Mouse (Mus musculus): Measurements from ENCODE around the gene Adora3.

Adora3 gene

DNA sequence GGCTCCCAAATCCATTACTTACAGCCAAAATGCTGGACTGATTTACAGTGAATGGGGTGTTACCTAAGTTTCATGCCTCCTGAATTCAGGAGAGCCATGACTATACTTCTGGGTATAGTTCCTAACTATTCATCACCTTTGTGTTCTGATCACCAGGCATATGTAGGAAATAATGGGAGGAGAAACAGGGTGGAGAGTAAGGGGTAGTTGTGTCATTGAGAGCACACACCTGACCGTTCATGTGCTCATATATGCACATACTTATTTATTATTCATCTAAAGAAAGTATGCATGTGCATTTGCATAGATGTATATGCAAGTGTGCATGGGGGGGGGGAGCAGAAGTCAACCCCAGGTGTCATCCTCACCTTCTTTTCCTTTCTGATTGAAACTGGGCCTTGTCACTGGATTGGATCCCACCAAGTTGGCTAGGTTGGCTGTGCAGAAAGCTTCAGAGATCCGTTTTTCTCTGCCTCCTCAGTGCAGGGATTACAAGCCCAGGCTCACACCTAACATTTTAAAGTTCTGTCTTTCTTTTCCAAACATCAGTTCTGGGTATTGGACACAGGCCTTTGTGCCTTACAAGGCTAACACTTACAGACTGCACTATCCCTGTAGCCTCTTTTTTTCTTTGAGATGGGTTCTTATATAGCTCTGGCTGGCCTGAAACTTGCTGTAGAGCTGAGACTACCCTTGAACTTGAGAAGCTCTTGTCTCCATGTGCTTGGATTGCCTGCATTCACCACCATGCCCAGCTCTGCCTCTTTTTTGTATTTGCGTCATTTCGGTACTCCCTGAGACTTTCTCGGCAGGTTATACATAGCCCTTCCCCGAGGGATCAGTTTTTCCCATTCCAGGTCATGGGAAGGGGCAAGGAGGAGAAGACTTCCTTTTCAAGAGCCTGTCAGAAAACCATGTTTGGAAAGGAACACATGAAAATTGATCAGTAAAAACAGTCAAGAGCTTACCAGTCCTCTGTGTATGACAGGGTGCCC is 3.1 kb downstream of the Adora3 start:
- DNase-seq (ENCODE audit: low read depth, low spot score), result no peak

DNA sequence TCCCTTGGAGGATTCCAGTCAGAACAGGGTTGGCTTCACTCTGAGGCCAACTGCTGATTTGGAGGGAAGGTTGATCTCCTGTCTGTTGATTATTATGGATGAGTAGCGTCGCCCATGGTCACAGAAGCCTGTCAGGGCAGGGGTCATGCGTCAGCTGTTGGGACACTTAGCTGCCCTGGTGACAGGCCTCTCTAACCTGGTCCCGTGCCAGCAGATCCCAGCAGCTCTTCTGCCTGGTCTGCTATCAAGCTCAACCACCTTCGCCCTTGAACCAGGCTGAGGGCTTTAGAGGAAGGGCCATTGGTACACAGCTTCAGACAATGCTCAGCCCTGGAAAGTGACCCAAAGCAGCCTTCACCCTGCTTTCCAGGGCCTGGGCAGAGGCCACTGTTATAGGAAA is 5.4 kb downstream of the Adora3 start:
- no peak for DNase-seq (ENCODE audit: low read depth, low spot score)

DNA sequence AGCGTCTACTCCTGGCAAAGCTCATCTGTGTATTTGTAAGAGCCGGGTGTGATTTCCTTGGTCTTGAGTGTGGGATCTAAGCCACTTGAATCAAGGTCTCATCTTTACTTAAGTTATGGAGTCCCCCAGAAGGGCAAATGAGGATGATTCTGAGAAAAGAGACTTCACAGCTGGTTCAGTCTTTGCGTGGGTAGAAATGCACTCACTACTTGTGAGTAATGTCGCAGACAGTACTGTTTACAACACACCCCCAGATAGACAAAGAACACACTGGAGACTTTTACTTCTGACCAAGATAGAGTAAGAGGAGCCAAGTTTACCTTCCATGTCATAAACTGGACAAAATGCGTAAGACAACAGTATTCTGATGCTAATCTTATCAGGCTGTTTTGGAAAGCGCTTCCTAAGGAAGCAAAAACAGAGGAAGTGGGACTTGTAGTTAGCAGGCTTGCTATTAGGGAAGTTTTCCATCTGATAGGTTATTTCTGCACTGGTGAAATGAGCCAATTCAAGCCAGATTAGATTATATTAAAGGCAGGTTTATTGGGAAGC is 6.7 kb downstream of the Adora3 start:
- no peak for DNase-seq (ENCODE audit: low read depth, low spot score)

DNA sequence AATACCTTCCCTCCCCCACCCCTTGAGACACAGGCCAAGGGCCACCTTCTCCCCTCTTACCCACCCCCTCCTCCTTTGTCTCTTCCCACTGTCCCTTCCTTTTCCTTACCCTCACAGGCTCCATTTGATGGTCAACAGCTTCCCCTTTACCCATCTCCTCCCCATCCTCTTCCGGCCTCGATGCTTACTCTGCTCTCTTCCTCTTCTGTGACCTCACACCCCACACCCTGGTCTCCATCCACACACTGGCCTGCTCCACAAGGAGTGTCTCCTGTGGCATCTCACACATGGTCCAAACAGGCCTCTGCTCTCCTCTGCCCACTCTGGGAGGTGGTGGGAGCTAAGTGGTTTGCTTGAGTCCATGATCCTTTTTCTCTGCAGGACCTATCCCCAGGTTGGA is 7.3 kb downstream of the Adora3 start:
- no peak for DNase-seq (ENCODE audit: low read depth, low spot score)

DNA sequence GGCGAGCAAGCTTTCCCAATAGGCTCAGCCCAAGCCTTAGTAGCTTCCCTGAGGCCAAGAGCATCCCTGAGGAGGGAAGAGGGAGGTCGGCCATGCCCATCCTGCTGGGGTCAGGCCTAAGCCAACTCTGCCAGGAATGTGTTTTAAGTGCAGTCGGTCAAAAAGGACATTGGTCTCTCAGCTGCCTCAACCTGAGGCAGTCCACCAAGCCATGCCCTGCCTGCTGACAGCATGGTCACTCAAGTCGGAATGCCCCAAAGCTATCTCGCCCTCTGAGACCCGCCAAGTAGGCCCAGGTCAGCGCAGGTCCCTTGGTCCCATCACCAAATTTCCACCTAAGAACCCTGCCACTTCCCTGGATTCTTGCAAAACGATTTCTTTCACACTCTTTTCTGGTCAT is 8.1 kb downstream of the Adora3 start:
- DNase-seq (ENCODE audit: low read depth, low spot score), result no peak

DNA sequence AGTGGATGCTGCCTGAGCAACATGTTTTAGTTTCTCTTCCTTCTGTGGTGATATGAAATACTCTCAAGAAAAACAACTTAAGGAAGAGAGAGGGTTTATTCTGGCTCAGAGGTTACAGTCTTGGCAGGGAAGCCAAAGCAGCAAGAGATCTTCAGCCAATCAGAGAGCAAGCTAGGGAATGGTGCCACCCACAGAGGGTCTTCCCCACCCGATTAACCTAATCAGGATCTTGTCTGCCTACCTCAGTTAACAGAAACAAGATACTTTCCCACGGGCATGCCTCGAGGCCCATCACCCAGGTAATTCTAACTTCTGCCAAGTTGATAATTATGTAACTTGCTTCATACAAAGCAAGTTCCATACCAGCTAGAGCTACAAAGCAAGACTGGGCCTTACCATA is 9.8 kb downstream of the Adora3 start:
- no peak for DNase-seq (ENCODE audit: low read depth, low spot score)

DNA sequence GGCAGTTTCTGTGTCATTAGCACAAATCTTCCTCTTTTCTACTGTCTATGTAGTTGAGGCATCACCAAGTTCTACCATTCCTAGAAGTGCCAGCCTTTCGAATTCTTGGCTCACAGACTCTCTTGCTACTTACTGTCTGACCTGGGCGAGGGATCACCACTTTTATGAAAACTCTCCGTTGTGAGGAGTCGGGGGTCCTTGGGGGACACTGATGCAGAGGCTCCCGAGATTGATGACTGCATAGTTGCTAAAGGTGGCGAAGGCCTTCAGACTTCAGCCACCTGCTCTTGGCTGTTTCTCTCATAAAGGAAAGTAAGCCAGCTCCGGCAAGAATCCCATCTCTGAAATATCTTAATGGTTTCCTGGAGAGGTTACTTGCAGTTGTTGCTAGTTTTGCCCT is 11.4 kb downstream of the Adora3 start:
- no peak for DNase-seq (ENCODE audit: low read depth, low spot score)

DNA sequence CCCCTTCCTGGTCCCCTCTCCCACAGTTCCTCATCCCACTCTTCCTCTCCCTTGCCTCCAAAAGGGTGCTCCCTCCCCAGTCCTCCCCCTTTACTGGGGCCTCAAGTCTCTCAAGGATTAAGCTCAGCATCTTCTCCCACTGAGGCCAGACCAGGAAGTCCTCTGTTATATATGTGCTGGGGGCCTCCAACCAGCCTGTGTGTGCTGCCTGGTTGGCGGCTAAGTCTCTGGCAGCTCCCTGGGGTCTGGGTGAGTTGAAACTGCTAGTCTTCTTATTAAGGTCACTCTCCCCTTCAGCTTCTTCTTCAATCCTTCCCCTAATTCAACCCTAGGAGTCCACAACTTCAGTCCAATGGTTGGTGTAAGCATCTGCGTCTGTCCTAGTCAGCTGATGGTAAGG is 12.5 kb downstream of the Adora3 start:
- no peak for DNase-seq (ENCODE audit: low read depth, low spot score)

GRCm38 (mm10) chr3:105888961-105889360 is 18.3 kb downstream of the Adora3 start:
- DNase-seq (ENCODE audit: low read depth, low spot score), result no peak

GRCm38 (mm10) chr3:105890220-105890619 is 19.6 kb downstream of the Adora3 start:
- no peak for DNase-seq (ENCODE audit: low read depth, low spot score)

DNA sequence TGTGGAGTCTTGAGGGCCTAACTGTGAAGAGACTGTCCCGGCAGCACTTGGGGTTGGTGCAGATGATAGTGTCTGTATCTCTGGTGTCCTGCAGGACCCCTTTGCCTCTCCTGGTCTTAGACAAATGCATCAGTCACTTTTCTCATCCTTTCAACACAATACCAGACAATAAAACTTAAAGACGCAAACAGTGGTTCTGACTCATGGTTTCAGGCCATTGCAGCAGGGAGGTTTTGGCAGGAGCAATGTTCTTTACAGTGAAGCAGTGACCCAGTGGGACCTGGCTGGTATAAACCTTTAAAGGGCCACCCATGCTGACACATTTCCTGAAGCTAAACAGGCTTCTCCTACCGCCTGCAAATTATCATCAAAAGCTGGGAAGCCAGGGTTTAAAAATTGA is 20.5 kb downstream of the Adora3 start:
- no peak for DNase-seq (ENCODE audit: low read depth, low spot score)

- no peak for DNase-seq (ENCODE audit: low read depth, low spot score)
Measured at GRCm38 (mm10) chr3:105891760-105892571, 21.3 kb downstream of the Adora3 start.

DNA sequence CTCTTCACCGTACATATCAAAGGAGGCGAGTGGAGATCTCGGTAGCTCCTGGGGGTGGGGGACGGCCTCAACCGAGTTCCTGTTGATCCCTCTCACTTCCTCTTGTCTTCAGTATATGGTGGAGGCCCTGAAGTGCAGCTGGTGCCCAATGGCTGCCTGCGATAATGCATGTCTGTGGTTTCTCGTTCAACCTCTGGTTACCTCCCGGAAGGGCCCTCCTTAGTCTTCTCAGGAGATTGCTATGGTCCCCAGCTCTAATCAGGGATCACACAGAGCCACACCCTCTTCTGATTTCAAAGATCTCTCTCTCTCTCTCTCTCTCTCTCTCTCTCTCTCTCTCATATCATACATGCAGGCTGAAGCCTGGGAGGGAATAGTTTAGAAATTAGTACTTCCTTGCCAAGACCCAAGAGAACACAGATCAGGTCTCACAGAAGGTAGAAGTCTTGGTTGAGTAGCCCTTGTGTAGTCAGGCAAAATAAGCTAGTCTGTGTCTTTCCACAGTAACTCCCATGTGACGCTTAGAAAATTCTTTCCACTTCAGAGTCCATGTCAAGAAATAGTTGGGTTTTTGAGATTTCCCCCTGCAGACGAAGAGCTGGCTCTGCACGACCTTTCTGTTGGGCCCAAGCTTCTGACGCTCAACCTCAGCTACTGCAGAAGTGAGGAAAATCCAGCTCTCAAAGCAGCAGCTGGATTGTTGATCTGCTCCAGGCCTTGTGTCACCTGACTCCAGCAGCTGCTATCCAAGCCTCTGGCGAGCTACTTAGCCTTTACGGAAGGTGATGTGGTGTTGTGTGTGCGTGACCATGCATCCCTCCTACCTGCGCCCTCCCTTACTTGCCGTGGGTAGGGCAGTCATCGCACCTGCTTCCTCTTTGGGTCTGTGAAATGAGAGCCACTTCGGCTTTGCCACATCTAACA is 22.2 kb downstream of the Adora3 start:
- no peak for DNase-seq (ENCODE audit: low read depth, low spot score)

DNA sequence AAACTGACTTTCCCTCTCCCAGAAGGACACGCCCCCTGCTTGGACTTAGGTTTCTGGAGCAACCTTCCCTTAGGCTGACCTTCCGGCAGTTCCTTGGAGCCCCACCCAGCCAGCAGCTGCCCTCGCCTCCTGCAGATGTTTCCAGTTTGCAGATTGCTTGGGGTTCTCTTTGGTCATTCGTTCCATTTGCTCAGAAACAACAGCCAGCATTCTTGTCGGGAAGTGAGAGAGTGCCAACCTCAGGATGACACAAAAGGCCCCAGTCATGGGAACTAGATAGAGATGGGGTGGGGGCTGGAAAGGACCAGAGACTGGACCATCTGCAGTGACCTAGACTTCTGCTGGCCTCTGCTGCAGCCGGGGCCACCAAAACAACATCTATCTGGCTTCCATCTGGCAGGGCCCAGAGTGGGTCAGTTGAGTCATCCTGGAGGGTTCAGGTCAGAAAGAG is 23.3 kb downstream of the Adora3 start:
- no peak for DNase-seq (ENCODE audit: low read depth, low spot score)

GRCm38 (mm10) chr3:105894601-105895592 is 24.2 kb downstream of the Adora3 start:
- DNase-seq (ENCODE audit: low read depth, low spot score), result no peak

DNA sequence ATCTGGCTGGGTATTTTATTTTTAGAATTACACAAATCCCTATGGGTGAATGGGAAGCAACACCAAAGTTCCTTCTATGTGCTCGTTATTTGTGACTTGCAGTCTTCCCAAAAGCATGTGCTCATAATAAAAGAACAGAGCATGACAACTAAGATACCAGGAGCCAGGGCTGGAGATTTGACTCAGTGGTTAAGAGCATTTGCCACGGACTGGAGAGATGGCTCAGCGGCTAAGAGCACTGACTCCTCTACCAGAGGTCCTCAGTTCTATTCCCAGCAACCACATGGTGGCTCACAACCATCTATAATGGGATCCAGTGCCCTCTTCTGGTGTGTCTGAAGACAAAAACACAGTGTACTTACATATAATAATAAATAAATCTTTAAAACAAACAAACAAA is 26.2 kb downstream of the Adora3 start:
- no peak for DNase-seq (ENCODE audit: low read depth, low spot score)

DNA sequence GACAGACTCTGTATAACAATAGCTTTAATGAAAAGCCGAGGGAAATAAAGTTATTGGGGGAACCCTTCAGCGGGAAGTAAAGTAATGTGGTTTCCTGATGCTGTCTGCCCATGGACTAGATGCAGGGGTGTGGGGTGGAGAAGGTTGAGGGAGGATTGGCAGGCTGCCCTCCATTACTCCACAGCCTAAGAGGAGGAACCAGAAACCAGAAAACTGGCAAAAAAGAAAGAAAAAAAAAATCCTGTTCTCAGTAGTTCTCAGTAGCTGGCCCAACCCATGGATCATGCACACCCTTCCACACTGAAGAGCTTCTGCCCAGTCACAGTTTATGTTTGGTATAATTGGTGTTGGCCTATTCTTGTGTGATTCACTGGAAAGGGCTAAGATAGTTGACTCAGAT is 27.7 kb downstream of the Adora3 start:
- no peak for DNase-seq (ENCODE audit: low read depth, low spot score)

- no peak for DNase-seq (ENCODE audit: low read depth, low spot score)
Measured at GRCm38 (mm10) chr3:105898861-105899260, 28.2 kb downstream of the Adora3 start.

DNA sequence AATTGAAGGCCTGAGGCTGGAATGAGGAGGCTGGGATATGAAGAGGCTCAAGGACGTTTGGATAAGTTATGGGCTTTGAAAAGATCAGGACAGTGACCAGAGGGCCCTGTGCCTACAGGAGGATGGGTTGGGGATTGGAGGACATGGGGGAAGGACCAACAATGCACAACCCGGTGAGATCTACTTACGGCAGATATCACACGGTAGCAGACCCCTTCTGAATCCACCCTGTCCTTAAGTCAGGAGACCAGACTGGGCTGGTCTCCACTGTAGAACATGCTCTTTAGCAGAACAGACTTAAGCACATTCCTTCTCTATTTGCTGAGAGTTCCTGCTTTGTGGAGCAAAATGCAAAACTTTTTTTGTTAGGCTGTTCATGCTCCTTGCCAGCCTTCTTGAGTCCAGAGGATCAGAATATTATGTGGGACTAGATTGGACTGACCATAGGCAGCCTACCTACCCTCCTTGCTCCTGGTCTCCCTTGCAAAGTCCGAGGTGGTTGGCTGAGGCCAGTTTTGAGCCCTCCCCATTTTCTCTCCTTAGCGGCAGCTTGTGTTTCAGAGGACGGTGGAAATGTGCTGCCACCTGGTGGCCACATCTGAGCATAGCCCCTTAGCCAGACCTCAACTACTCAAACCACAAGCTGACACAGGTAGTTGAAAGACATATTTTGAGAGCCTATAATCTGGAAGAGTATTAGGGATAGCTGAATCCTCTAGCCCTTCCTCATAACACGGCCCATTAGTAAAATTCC is 28.9 kb downstream of the Adora3 start:
- peak; percentile 46 for DNase-seq (ENCODE audit: low read depth, low spot score)

All from WW6 (cell line).